Mouse (Mus musculus): ENCODE measurements around the gene Tbc1d22b. TPM values are rescaled to one million over a fixed set of nuclear protein-coding genes. Genes with fewer than 3 reads are reported as not detected.

Gene Tbc1d22b
- polyA plus RNA-seq, 1 experiment: 8.4 TPM

GRCm38 (mm10) chr17:29528568-29529187 is 20.9 kb upstream of the Tbc1d22b start:
- H3K4me3 ChIP-seq (ENCODE audit: insufficient read depth, low read depth, low read length): no peak overlapping the region
- H3K4me1 ChIP-seq (ENCODE audit: control insufficient read depth, insufficient read depth, insufficient read length, low read length): no peaks in the 10 kb centered on the region
- no peak overlapping the region for H3K27ac ChIP-seq (replicated peaks; ENCODE audit: low read depth, low read length)

GRCm38 (mm10) chr17:29530508-29530907 is 19.1 kb upstream of the Tbc1d22b start:
- H3K4me3 ChIP-seq (ENCODE audit: insufficient read depth, low read depth, low read length): no peak overlapping the region
- H3K27ac ChIP-seq (replicated peaks; ENCODE audit: low read depth, low read length): no peak overlapping the region
- no peaks in the 10 kb centered on the region for H3K4me1 ChIP-seq (ENCODE audit: control insufficient read depth, insufficient read depth, insufficient read length, low read length)

- Histone ChIP-seq H3K4me1 (ENCODE audit: control insufficient read depth, insufficient read depth, insufficient read length, low read length) (no peaks in the 10 kb centered on the region), H3K4me3 (ENCODE audit: insufficient read depth, low read depth, low read length) (no peak overlapping the region), H3K27ac (replicated peaks; ENCODE audit: low read depth, low read length) (no peak overlapping the region)
Observed at GRCm38 (mm10) chr17:29531278-29531677, 18.3 kb upstream of the Tbc1d22b start.

GRCm38 (mm10) chr17:29531757-29532384 is 17.7 kb upstream of the Tbc1d22b start:
- Histone ChIP-seq H3K4me1 (ENCODE audit: control insufficient read depth, insufficient read depth, insufficient read length, low read length) (no peaks in the 10 kb centered on the region), H3K4me3 (ENCODE audit: insufficient read depth, low read depth, low read length) (no peak overlapping the region), H3K27ac (replicated peaks; ENCODE audit: low read depth, low read length) (no peak overlapping the region)

- no peak overlapping the region for H3K4me3 ChIP-seq (ENCODE audit: insufficient read depth, low read depth, low read length)
- no peak overlapping the region for H3K27ac ChIP-seq (replicated peaks; ENCODE audit: low read depth, low read length)
- no peaks in the 10 kb centered on the region for H3K4me1 ChIP-seq (ENCODE audit: control insufficient read depth, insufficient read depth, insufficient read length, low read length)
Observed at GRCm38 (mm10) chr17:29533866-29534265, 15.7 kb upstream of the Tbc1d22b start.

- Histone ChIP-seq H3K4me1 (ENCODE audit: control insufficient read depth, insufficient read depth, insufficient read length, low read length) (no peaks in the 10 kb centered on the region), H3K27ac (replicated peaks; ENCODE audit: low read depth, low read length) (no peak overlapping the region), H3K4me3 (ENCODE audit: insufficient read depth, low read depth, low read length) (no peak overlapping the region)
Observed at GRCm38 (mm10) chr17:29540426-29540825, 9.2 kb upstream of the Tbc1d22b start.

- Histone ChIP-seq H3K27ac (replicated peaks; ENCODE audit: low read depth, low read length) (no peak overlapping the region), H3K4me3 (ENCODE audit: insufficient read depth, low read depth, low read length) (no peak overlapping the region), H3K4me1 (ENCODE audit: control insufficient read depth, insufficient read depth, insufficient read length, low read length) (no peaks in the 10 kb centered on the region)
Observed at GRCm38 (mm10) chr17:29541419-29541818, 8.2 kb upstream of the Tbc1d22b start.

GRCm38 (mm10) chr17:29542831-29543690 is 6.5 kb upstream of the Tbc1d22b start:
- H3K4me1 ChIP-seq (ENCODE audit: control insufficient read depth, insufficient read depth, insufficient read length, low read length): no peaks in the 10 kb centered on the region
- H3K4me3 ChIP-seq (ENCODE audit: insufficient read depth, low read depth, low read length): no peak overlapping the region
- H3K27ac ChIP-seq (replicated peaks; ENCODE audit: low read depth, low read length): no peak overlapping the region

- Histone ChIP-seq H3K27ac (replicated peaks; ENCODE audit: low read depth, low read length) (no peak overlapping the region), H3K4me3 (ENCODE audit: insufficient read depth, low read depth, low read length) (no peak overlapping the region), H3K4me1 (ENCODE audit: control insufficient read depth, insufficient read depth, insufficient read length, low read length) (no peaks in the 10 kb centered on the region)
Observed at GRCm38 (mm10) chr17:29544064-29544463, 5.5 kb upstream of the Tbc1d22b start.

GRCm38 (mm10) chr17:29545241-29545640 is 4.3 kb upstream of the Tbc1d22b start:
- Histone ChIP-seq H3K4me1 (ENCODE audit: control insufficient read depth, insufficient read depth, insufficient read length, low read length) (peaks cover 3% of the 10 kb centered on the region; the same call in 1 of the 2 replicates), H3K27ac (replicated peaks; ENCODE audit: low read depth, low read length) (no peak overlapping the region), H3K4me3 (ENCODE audit: insufficient read depth, low read depth, low read length) (no peak overlapping the region)

- Histone ChIP-seq H3K4me1 (ENCODE audit: control insufficient read depth, insufficient read depth, insufficient read length, low read length) (peaks cover 3% of the 10 kb centered on the region; the same call in 1 of the 2 replicates), H3K27ac (replicated peaks; ENCODE audit: low read depth, low read length) (no peak overlapping the region), H3K4me3 (ENCODE audit: insufficient read depth, low read depth, low read length) (no peak overlapping the region)
Observed at GRCm38 (mm10) chr17:29548494-29548893, 1.1 kb upstream of the Tbc1d22b start.

- peaks cover 3% of the 10 kb centered on the region; the same call in 1 of the 2 replicates for H3K4me1 ChIP-seq (ENCODE audit: control insufficient read depth, insufficient read depth, insufficient read length, low read length)
- no peak overlapping the region for H3K4me3 ChIP-seq (ENCODE audit: insufficient read depth, low read depth, low read length)
- H3K27ac ChIP-seq (replicated peaks; ENCODE audit: low read depth, low read length): no peak overlapping the region
Observed at GRCm38 (mm10) chr17:29548994-29549393, 591 bp upstream of the Tbc1d22b start.

GRCm38 (mm10) chr17:29551019-29551418 is 1.4 kb downstream of the Tbc1d22b start:
- Histone ChIP-seq H3K4me1 (ENCODE audit: control insufficient read depth, insufficient read depth, insufficient read length, low read length) (peaks cover 3% of the 10 kb centered on the region; the same call in 1 of the 2 replicates), H3K27ac (replicated peaks; ENCODE audit: low read depth, low read length) (no peak overlapping the region), H3K4me3 (ENCODE audit: insufficient read depth, low read depth, low read length) (no peak overlapping the region)

GRCm38 (mm10) chr17:29552162-29552732 is 2.7 kb downstream of the Tbc1d22b start, which contains the start of gene Tmem217:
TSS of gene Tmem217 (minus strand) at chr17:29552385.
- Histone ChIP-seq H3K27ac (replicated peaks; ENCODE audit: low read depth, low read length) (no peak within 1 kb of the TSS), H3K4me1 (ENCODE audit: control insufficient read depth, insufficient read depth, insufficient read length, low read length) (peaks cover 3% of the 10 kb centered on the region; the same call in 1 of the 2 replicates), H3K4me3 (ENCODE audit: insufficient read depth, low read depth, low read length) (no peak within 1 kb of the TSS)

- Histone ChIP-seq H3K27ac (replicated peaks; ENCODE audit: low read depth, low read length) (no peak overlapping the region), H3K4me1 (ENCODE audit: control insufficient read depth, insufficient read depth, insufficient read length, low read length) (peaks cover 3% of the 10 kb centered on the region; the same call in 1 of the 2 replicates), H3K4me3 (ENCODE audit: insufficient read depth, low read depth, low read length) (no peak overlapping the region)
Observed at GRCm38 (mm10) chr17:29554176-29554575, 4.6 kb downstream of the Tbc1d22b start.
